Mouse (Mus musculus) lung, postnatal 0 days (tissue): ENCODE measurements around the gene Tppp3. TPM values are rescaled to one million over a fixed set of nuclear protein-coding genes. Genes with fewer than 3 reads are reported as not detected.

ENCODE experiments used
- ATAC-seq: fragments of 200-750 bp; cut with Nextera tagmentation; 2 replicates; pipeline ENCODE4 v1.8.0; 2017; ENCODE audit warnings: moderate library complexity
- DNase-seq: peaks from one replicate; pipeline ENCODE4 v3.0.0-alpha.2; 2016; ENCODE audit warnings: low spot score
- H3K27ac ChIP-seq: fragments of 300-500 bp; sonication (generic); 2 replicates; pipeline ENCODE4 v1.5.1; 2014; ENCODE audit warnings: antibody characterized with exemption, mild to moderate bottlenecking, low read length, mixed read lengths
- H3K27me3 ChIP-seq: fragments of 300-500 bp; sonication (generic); replicated peaks from 2 replicates; pipeline ENCODE4 v1.6.1; 2014; ENCODE audit warnings: low read length, mixed read lengths; ENCODE audit not compliant: insufficient read depth
- H3K36me3 ChIP-seq: fragments of 300-500 bp; sonication (generic); 2 replicates; pipeline ENCODE4 v1.6.1; 2014; ENCODE audit warnings: low read length, mixed read lengths; ENCODE audit not compliant: insufficient read depth
- H3K4me1 ChIP-seq: fragments of 300-500 bp; sonication (generic); 2 replicates; pipeline ENCODE4 v1.6.1; 2014; ENCODE audit warnings: antibody characterized with exemption, low read depth, low read length, mixed read lengths; ENCODE audit not compliant: insufficient read depth
- H3K4me2 ChIP-seq: fragments of 300-500 bp; sonication (generic); replicated peaks from 2 replicates; pipeline ENCODE4 v1.6.1; 2014; ENCODE audit warnings: low read depth, mild to moderate bottlenecking, low read length, moderate library complexity, mixed read lengths
- H3K4me3 ChIP-seq: fragments of 300-500 bp; sonication (generic); 2 replicates; pipeline ENCODE4 v1.5.1; 2014; ENCODE audit warnings: low read depth, low read length
- H3K9ac ChIP-seq: fragments of 300-500 bp; sonication (generic); replicated peaks from 2 replicates; pipeline ENCODE4 v1.6.1; 2014; ENCODE audit warnings: low read depth, mild to moderate bottlenecking
- H3K9me3 ChIP-seq: fragments of 300-500 bp; sonication (generic); 2 replicates; pipeline ENCODE4 v1.6.1; 2016; ENCODE audit warnings: low read length, mixed read lengths
- CTCF ChIP-seq: IDR thresholded peaks from 2 replicates; pipeline ENCODE4 v1.5.1; 2016; ENCODE audit warnings: antibody characterized with exemption, mild to moderate bottlenecking
- EP300 ChIP-seq: IDR thresholded peaks from 2 replicates; pipeline ENCODE4 v1.6.1; 2016; ENCODE audit warnings: antibody characterized with exemption, mild to moderate bottlenecking, control low read depth
- WGBS: fragments of 180-500 bp; shearing (Covaris S2); extraction: QIAGEN DNeasy Blood & Tissue Kit; methylation state at CpG from one replicate; pipeline ENCODE4 v1.1.7; 2014; 5-methylcytosine and 5-hydroxymethylcytosine counted together
- polyA plus RNA-seq: library from polyadenylated mRNA; unstranded; fragments of >200 nt; fragmentation: Nextera tagmentation; extraction: Ambion mirVana; gene quantifications from 2 replicates; pipeline ENCODE4 v1.2.1, GENCODE M21; 2015

Tppp3 gene
- polyA plus RNA-seq = 675 and 696 TPM in 2 replicates

DNA sequence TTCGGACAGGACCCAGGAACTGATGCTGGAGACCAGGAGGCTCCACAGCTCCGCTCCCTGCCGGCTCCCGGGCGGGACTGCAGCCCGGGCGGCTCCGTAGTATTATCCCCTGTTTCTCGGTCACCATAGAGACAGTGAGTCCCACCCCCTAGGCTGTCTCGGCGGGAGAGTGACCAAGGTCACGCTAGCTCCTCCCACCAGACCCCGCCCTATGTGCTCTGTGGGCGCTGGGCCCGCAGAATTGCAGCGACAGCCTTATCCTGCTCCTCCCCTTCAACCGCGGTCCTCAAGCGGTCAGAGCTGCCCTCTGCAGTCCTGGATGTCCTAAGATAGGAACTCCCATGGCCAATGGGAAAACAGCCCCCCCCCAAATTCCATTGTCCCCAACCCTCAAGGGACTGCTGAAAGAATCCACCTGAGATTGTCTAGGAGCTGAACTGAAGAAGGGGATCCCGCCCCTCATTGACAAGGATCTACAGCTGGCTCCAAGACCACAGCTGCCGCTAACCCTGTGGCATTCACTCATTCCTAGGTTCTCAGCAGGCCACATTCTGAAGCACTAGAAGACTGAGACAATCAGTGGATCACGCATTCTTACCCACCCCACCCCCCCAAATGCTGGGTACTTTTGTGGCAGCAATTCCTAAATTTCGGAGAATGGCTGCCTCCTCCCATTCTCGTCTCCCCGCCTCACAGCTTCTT, at the start of gene Tppp3:
TSS of gene Tppp3 (minus strand) at position 213 of the 702 bp plus-strand sequence.
- H3K36me3 ChIP-seq = no peaks in the 10 kb centered on the region; the same call in 1 of the 2 replicates

DNA sequence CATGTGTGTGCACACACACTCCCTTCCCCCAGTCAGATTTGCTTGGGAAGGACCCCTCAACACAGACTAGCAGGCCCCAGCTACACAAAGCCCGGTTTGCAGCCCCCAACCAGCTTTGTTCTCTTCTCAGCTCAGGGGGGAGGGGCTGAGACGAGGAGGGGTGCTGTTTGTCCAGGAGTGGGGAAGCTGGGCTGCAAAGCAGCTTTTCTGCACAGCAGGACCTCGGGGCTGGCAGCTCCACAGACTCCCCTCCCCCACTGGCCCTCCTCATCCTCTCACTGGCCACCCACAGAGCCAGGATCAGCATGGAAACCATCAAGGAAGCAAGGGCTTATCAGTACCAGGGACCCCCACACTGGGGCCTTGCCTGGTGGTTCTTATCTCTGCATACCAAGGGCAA, 49.7 kb upstream of the Tppp3 start:
- DNase-seq (no peak), ATAC-seq (no peak)
- Histone ChIP-seq H3K4me2 (no peak overlapping the region), H3K27me3 (no peaks in the 10 kb centered on the region), H3K36me3 (peaks cover 16% of the 10 kb centered on the region; the same call in 1 of the 2 replicates), H3K4me1 (peaks cover 17% of the 10 kb centered on the region), H3K9ac (no peak overlapping the region), H3K27ac (no peak overlapping the region), H3K4me3 (no peak overlapping the region), H3K9me3 (no peaks in the 10 kb centered on the region)
- WGBS = 21% methylated on average over 3 of the region's 3 CpGs
- TF ChIP-seq EP300 (no peak), CTCF (no peak)

More for the DNA sequence above, at the start of gene Tppp3:
- ATAC-seq (peak; percentile 93), DNase-seq (peak; percentile 99)
- Histone ChIP-seq H3K27ac (peak within 1 kb of the TSS; percentile 26; the same call in 1 of the 2 replicates), H3K9me3 (no peaks in the 10 kb centered on the region), H3K9ac (no peak within 1 kb of the TSS), H3K4me1 (peaks cover 21% of the 10 kb centered on the region; the same call in 1 of the 2 replicates), H3K4me3 (peak within 1 kb of the TSS; percentile 20), H3K27me3 (no peaks in the 10 kb centered on the region), H3K4me2 (peak within 1 kb of the TSS; percentile 56)
- 9% methylated on average over 25 of the region's 25 CpGs for WGBS
- TF ChIP-seq EP300 (peak; percentile 57; the same call in 1 of the 2 replicates), CTCF (peak; percentile 70)

- no peak for TF ChIP-seq CTCF
- no peak for TF ChIP-seq EP300
Observed at GRCm38 (mm10) chr8:105520521-105520920, 49.2 kb upstream of the Tppp3 start.

DNA sequence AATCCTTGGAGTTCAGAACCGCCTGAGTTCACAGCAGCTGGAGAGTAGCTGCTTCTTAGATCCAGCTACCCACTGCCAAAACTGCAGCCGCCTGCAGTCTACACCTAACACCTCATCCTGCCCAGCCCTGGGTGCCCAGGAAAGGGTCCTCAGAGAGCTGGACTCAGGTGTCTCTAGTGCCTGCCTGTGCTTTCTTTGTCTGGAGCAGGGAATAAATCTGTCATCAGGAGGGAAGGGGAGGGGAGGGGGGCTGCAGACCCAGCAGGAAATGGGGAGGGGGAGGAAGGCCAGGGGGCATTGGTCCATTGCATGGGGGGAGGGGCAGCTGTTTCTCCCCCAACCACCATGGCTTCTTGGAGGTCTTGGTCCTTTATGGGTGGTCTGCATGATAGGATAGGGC, 48.3 kb upstream of the Tppp3 start:
- TF ChIP-seq CTCF (no peak), EP300 (no peak)
- Histone ChIP-seq H3K9ac (no peak overlapping the region), H3K4me3 (no peak overlapping the region), H3K27me3 (no peaks in the 10 kb centered on the region), H3K4me2 (peak overlapping the region; percentile 98; the same call in 1 of the 2 replicates), H3K36me3 (0 out of 2 replicates have a peak, but pooled peaks cover 7% of the 10 kb centered on the region), H3K9me3 (no peaks in the 10 kb centered on the region), H3K4me1 (peaks cover 17% of the 10 kb centered on the region), H3K27ac (no peak overlapping the region)
- ATAC-seq = no peak
- DNase-seq = no peak
- 14% methylated on average over 2 of the region's 2 CpGs for WGBS

More at GRCm38 (mm10) chr8:105520521-105520920, 49.2 kb upstream of the Tppp3 start:
- ATAC-seq = no peak
- no peaks in the 10 kb centered on the region for H3K9me3 ChIP-seq
- no peaks in the 10 kb centered on the region for H3K27me3 ChIP-seq
- H3K27ac ChIP-seq = no peak overlapping the region
- DNase-seq = no peak
- H3K4me1 ChIP-seq = peaks cover 17% of the 10 kb centered on the region
- H3K4me2 ChIP-seq = no peak overlapping the region
- no peak overlapping the region for H3K4me3 ChIP-seq
- H3K9ac ChIP-seq = no peak overlapping the region
- WGBS = 38% methylated on average over 5 of the region's 5 CpGs
- peaks cover 16% of the 10 kb centered on the region; the same call in 1 of the 2 replicates for H3K36me3 ChIP-seq

DNA sequence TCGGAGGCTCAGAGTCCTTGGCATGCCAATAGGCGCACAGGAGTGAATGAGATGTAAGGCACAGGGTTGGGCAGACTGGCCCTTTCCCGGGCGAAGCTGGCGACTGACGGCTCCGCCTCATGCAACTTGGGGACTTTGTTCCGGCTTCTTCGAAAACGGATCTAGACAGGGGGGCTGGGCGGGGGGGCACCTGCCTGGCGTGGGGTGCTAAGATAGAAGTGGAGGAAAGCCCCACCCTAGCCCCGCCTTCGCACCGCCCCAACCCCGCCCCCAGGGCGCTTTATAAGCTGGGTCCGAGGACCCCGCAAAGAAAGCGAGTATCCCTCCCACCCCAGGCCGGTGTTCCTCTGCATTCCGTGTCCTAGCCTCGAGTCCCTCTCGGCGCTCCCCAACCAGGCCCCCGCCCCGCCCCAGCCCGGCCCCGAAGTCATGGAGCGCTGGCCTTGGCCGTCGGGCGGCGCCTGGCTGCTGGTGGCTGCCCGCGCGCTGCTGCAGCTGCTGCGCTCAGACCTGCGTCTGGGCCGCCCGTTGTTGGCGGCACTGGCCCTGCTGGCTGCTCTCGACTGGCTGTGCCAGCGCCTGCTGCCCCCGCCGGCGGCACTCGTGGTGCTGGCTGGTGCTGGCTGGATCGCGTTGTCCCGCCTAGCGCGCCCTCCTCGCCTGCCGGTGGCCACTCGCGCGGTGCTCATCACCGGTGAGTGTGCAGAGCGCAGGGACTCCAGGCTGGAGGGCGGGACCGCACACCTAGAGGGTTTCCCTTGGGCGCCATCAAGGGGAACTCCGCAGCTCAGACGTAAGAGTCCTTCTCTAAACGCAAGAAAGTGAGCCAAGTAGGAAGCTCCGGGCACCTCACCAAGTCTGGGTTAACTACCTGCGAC, 47.3 kb upstream of the Tppp3 start, which contains the start of gene Hsd11b2:
TSS of gene Hsd11b2 (plus strand) at position 320 of the 878 bp plus-strand sequence.
- WGBS = under 1% methylated on average over 57 of the region's 68 CpGs
- Histone ChIP-seq H3K9ac (peak within 1 kb of the TSS; percentile 36; the same call in 1 of the 2 replicates), H3K27ac (no peak within 1 kb of the TSS), H3K4me2 (peak within 1 kb of the TSS; percentile 98), H3K4me3 (peak within 1 kb of the TSS; percentile 41), H3K9me3 (no peaks in the 10 kb centered on the region), H3K36me3 (0 out of 2 replicates have a peak, but pooled peaks cover 5% of the 10 kb centered on the region), H3K4me1 (peaks cover 17% of the 10 kb centered on the region), H3K27me3 (no peaks in the 10 kb centered on the region)
- DNase-seq (peak; percentile 71), ATAC-seq (peak; percentile 71)
- no peak for TF ChIP-seq CTCF
- no peak for TF ChIP-seq EP300

- WGBS = 18% methylated on average over 7 of the region's 8 CpGs
- no peak for TF ChIP-seq CTCF
- TF ChIP-seq EP300 = no peak
- DNase-seq (peak; percentile 28), ATAC-seq (no peak)
- H3K4me1 ChIP-seq = peaks cover 17% of the 10 kb centered on the region
- H3K36me3 ChIP-seq = no peaks in the 10 kb centered on the region
- no peak overlapping the region for H3K9ac ChIP-seq
- H3K27ac ChIP-seq = no peak overlapping the region
- no peaks in the 10 kb centered on the region for H3K9me3 ChIP-seq
- no peaks in the 10 kb centered on the region for H3K27me3 ChIP-seq
- no peak overlapping the region for H3K4me3 ChIP-seq
- no peak overlapping the region for H3K4me2 ChIP-seq
Observed at GRCm38 (mm10) chr8:105517346-105517745, 46.0 kb upstream of the Tppp3 start.
